Mouse (Mus musculus) frontal cortex, postnatal 10 days (tissue): ENCODE results near the gene Tenm4.

ENCODE experiments used
- DNase-seq, 2 experiments: peaks; one replicate each; pipeline ENCODE4 v3.0.0; 2022; ENCODE audit warnings: low spot score in 2 of 2, mixed read lengths in 1 of 2

The Tenm4 gene

DNA sequence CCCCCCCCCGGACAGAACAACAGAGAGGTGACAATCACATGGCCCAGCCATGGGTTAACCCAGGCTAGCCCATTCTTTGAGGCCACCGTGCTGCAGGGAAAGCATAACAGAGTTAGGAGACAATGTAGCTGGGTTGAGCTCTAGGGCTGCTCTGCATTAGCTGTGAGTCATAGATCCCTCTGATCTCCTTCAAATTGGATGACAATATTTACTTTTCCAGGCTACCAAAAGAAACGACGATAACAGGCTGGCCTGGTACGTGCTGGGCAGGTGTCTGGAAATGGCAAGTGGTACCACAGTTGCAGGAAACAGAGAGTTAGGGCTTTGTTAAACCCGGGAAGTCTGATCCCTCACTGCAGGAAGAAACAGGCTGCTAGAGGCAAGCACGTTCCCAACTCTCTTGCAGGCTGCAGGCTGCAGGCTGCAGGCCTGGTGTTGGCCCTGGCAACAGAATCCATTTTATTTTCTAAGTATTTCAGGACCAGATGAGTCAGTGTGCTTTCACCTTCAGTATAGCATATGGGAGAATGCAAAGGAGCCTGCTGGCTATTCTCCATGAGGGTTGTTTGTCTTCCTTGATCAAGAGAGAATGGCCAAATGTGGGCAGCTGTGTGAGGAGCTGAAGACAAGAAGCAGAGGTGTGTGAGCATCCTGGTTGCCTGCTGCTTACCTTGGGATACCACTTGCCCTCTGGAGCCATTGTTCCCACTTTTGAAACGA lies 353.6 kb downstream of the Tenm4 start:
- DNase-seq, result no peak

DNA sequence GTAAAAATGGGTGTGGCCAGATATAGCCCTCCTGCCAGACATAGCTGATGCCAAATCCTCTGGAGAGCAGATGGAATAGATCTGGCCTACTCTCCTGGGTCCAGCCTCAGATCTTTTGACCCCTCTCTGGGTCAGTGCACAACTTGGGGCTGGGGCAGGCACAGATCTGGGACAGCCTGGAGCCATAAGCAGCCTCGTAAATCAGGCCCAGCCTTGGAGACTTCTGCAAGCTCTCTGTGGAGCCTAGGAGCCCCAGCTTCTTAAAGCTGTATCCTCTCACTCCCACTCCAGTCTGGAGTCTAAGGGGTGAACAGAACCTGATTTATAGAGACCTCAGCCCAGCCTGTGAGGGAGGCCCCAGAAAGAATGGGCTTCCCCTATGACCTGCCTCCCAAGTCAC lies 354.3 kb downstream of the Tenm4 start:
- DNase-seq, result no peak

- no peak for DNase-seq
Measured at GRCm38 (mm10) chr7:96530571-96531426, 359.8 kb downstream of the Tenm4 start.

GRCm38 (mm10) chr7:96531954-96532737 lies 361.1 kb downstream of the Tenm4 start:
- DNase-seq, result no peak

GRCm38 (mm10) chr7:96532804-96533400 lies 361.9 kb downstream of the Tenm4 start:
- DNase-seq, result no peak

DNA sequence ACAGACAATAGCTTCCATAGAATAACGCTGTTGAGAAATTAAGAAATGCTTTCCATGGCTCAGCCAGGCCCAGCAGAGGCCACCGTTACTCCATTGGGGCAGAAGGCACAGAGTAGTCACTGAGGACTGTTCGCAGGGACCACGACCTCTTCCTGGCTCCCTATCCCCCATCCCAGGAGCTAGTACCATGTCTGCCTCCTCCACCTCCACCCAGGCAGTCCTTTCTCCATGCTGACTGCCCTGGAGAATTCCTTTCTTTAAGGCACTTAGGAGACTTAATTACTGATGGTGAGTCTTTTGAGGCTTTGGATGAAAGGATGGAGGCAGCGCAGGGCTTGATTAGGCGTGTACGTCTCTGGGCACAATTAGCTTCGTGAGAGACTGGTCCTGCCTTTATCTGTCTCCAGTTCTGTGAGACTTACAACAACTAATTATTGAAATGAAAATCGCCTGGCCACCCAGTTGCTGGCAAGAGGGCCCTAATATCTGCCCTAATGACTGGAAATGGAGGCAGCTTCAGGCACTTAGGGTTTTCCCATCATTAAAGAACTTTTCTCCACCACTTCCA lies 365.4 kb downstream of the Tenm4 start:
- DNase-seq, result no peak

DNA sequence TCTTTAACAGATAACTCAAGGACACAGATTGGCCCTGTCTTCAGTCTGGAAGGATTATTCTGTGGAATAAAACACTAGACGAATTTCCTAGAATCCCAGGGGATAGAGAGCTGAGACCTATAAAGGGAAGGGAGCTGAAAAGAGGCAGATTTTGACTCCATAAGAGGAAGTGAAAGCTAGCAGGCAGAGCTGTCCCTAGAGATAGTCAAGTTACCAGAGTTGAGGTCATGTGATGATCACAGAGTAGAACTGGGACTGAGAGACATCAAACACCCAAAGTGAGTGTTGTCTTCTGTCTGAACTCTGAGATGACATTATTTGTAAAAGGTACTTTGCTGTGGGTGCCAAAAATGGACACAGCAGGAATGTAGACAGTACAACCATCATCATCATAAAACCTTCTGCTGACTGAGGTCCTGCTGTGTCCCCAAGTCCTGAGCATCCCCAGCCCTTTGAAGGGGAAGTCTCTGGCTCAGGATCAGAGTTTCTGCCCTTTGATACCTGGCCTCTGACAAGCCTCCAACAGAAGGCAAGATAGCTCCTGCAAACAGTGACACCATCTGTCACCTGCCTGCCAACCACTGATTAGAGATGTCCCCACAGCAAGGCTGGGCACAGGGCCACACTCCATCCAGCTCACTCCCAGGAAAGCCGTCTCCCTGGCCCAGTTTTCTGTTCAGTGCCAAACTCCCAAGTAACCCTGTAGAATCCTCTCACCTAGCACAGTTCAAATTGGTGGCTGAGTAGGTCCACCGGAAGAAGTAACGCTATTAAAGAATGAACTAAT lies 368.4 kb downstream of the Tenm4 start:
- DNase-seq, result no peak

GRCm38 (mm10) chr7:96540458-96541096 lies 369.5 kb downstream of the Tenm4 start:
- DNase-seq, result no peak

DNA sequence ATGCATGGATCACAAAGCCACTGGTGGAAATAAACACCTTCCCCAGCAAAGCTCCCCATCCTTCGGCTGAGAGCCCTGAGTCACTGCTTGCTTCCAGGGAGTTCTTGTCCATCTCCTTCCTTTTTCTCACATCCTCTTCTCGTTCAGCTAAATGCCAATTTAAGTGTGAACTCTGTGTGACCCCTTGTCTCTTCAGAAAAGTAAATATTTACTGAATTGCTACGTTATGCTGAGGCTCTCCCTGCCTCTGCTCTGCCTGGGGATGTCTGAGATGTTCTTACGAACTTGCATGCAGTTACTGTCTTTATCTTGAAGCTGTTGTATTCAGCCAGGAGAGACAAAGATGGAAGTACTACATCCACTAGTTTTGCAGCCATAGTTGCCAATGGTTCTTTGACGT lies 374.9 kb downstream of the Tenm4 start:
- DNase-seq, result no peak

DNA sequence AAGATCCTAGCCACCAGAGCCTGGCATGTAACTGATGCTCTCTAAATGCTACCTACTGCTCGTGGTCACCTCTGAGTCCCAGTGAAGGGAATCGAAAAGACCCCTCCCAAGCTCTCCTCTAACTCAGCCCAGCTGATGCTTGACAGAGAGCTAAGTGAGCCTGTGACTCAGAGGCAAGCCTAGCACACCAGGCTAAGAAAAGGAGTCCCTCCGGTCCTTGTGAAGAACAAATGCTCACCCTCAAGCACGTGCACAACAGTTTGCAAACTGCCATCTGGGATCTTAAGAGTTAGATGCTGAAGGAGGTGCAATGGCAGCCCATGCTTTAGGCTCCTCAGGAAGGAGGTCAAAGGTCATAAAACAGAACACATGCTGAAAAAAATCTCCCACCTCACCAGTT lies 380.8 kb downstream of the Tenm4 start:
- DNase-seq, result no peak

DNA sequence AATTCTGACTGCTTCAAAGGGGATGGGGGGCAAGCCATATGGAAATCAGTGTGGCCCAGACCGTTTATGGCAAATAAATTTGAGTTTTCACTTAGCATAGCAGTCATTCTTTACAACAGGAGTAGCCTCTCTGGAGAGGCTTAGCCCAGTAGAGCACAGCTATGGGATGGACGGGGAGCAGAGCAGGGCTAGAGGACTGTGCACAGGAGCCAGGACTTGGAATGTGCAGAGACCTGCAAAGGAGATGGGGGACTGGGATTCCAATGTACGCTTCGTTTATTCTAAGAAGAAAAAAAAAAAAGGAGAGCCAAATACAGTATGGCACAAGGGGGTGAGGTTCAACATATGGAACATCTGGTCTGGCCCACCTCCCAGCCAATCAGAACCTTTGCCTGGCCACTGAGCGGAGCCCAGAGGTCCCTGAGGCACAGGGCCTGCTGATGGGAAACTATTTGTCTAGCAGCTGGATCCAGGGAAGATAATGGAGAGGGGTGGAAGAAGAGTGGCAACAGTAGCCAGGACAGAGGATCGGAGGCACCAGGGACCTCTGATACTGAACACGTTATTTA lies 381.3 kb downstream of the Tenm4 start:
- no peak for DNase-seq

DNA sequence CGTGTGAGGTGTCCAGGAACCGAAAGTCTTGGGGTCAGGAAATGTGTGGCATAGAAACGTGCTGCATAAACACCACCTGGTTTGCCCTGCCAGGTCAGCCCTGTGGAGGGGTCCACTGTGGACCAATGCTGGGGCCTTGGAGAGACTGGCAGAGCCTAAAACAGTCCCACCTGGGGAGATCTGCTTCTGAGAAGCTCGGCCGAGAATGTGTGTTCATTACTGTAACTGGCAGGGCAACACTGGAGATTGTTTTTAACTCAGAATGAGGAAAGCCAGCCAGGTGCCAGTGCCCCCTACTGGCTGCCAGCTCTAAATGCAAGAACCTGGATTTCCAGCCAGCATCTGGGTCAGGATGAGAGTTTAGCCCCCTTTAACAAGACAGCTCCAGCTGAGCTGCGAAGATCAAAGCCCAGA lies 383.2 kb downstream of the Tenm4 start:
- peak in 1 of 2 experiments; percentile 28 for DNase-seq

- DNase-seq, result no peak
Measured at GRCm38 (mm10) chr7:96555294-96555693, 384.2 kb downstream of the Tenm4 start.

DNA sequence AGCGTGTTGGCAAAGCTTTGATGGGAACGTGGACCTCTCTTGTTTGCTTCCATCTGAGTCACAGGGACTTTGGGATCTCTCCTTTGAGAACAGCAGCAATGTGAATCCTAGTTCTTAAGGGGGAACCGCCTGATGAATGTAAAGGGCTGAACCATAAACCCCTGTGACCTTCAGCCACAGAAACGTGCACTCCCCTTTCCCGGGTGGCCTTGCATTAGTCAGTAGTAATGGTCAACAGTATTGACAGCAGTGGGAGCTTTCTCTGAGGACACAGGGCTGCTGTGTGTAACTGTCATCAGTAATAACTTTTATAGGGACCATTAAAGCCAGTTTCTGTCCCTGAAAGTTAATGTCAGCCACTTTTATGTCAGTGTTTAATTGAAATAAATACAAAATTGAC lies 385.7 kb downstream of the Tenm4 start:
- DNase-seq, result no peak

DNA sequence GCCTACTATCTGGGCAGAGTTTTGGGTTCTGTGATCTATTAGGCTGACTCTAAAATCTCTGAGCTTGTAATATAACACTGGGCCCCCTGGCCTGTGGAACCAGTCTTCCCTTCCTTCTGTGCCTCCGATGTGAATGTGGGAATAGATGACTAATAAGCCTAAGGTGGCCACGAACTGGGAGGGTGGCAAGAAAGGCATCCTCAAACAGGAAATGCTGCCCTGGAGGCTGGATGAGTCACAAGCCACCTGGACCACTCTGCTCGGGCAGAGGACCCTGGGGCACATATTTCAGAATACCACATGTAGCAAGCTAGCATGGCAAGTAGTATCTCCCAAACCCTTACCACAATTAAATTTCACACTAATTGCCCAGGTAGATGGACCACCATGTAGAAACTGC lies 391.8 kb downstream of the Tenm4 start:
- DNase-seq, result no peak

- DNase-seq, result no peak
Measured at GRCm38 (mm10) chr7:96563329-96564065, 392.5 kb downstream of the Tenm4 start.

GRCm38 (mm10) chr7:96565806-96566205 lies 394.8 kb downstream of the Tenm4 start:
- no peak for DNase-seq

DNA sequence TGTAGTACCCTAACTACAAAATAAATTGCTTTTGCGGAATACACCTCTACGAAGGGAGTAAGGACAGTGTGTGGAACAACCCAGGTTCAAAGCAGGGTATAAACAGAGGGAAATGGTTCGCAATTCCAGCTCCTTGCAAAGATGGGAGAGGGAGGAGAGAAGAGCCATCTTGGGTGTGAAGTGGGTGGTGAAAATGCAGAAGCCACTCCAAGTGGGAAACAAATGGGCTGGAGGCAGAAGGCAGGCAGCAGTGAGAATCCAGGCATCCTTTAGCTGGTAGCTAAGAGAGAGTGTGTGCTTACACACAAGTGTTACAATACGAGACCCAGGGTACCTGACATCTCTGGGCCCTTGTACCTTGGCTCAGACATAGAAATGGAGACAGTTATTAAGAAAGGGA lies 395.2 kb downstream of the Tenm4 start:
- no peak for DNase-seq

DNA sequence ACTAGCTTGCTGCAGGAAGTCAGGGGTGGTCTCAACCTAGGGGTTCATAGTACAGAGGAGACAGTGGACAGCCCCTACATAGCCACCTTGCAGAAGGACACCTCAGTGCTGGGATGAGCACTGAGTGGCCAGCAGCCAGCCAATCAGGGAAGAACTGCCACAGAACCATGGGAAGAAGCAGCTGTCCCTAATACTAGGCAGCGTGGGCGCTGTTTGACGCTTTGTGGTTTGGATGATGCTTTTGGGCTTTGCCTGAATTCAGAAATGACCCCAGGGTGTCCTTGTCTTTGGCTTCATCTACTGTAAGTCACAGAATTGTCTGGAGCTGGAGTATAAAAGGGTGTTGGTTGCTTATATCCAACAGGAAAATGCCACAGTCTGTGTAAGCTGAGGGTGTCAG lies 397.0 kb downstream of the Tenm4 start:
- no peak for DNase-seq
